ENCODE assay signal across 10 mouse cellular contexts in genomic region chr5:75076326-75077050, GRCm38 (mm10). TPM values are rescaled to one million over a fixed set of nuclear protein-coding genes. Genes with fewer than 3 reads are reported as not detected.
DNase-seq lines count a peak whose midpoint lies in the region; ATAC-seq and TF ChIP-seq lines count a peak whose summit lies in the region.
"Had no signal": no experiment of that assay in that cellular context is flagged by ENCODE, and none has a peak within 500 bp of the region (broad histone marks: within the 10 kb centered on the region; RNA-seq: fewer than 3 reads in every experiment).

No protein-coding gene starts in this region.

- peaks cover 100% of the 10 kb centered on the region for H3K27me3 ChIP-seq in kidney, embryonic 15.5 days
- H3K27me3 ChIP-seq in forebrain, embryonic 14.5 days (replicated peaks; ENCODE audit: control insufficient read depth, insufficient read depth, low read length) = peaks cover 89% of the 10 kb centered on the region
- H3K27me3 ChIP-seq in midbrain, embryonic 10.5 days (ENCODE audit: low read depth, poor library complexity, severe bottlenecking) = peaks cover 100% of the 10 kb centered on the region
- peaks cover 39% of the 10 kb centered on the region for H3K27me3 ChIP-seq in stomach, postnatal 0 days (ENCODE audit: control insufficient read depth, insufficient read depth, low read length)

- H3K36me3 ChIP-seq in kidney, embryonic 15.5 days = no peaks in the 10 kb centered on the region
- H3K36me3 ChIP-seq in forebrain, embryonic 14.5 days (ENCODE audit: control insufficient read depth, insufficient read depth, low read length) = no peaks in the 10 kb centered on the region
- H3K36me3 ChIP-seq in midbrain, embryonic 10.5 days = no peaks in the 10 kb centered on the region
- H3K36me3 ChIP-seq in stomach, postnatal 0 days (ENCODE audit: control insufficient read depth, insufficient read depth, low read length) = no peaks in the 10 kb centered on the region

- TF ChIP-seq CTCF in stomach, postnatal 0 days (IDR thresholded peaks at IDR 0.05; ENCODE audit: low read depth) = no peak

- H3K27ac ChIP-seq in kidney, embryonic 15.5 days = no peak overlapping the region
- H3K27ac ChIP-seq in forebrain, embryonic 14.5 days (ENCODE audit: low read depth, low read length) = no peak overlapping the region
- peak overlapping the region; percentile 49; the same call in 1 of the 2 replicates for H3K27ac ChIP-seq in midbrain, embryonic 10.5 days (replicated peaks)
- H3K27ac ChIP-seq in stomach, postnatal 0 days (replicated peaks) = no peak overlapping the region

- H3K9ac ChIP-seq in kidney, embryonic 15.5 days = no peak overlapping the region
- peak overlapping the region; percentile 65 for H3K9ac ChIP-seq in forebrain, embryonic 14.5 days (ENCODE audit: low read length)
- H3K9ac ChIP-seq in stomach, postnatal 0 days (ENCODE audit: low read length) = no peak overlapping the region

- 1% methylated on average over 17 of the region's 17 CpGs for WGBS in kidney, embryonic 15.5 days
- 1% methylated on average over 17 of the region's 17 CpGs for WGBS in forebrain, embryonic 14.5 days
- under 1% methylated on average over 17 of the region's 17 CpGs for WGBS in midbrain, embryonic 10.5 days
- 2% methylated on average over 17 of the region's 17 CpGs for WGBS in stomach, postnatal 0 days

- 0 out of 2 replicates have a peak overlapping the region, but pooled peaks have one; percentile 45 for H3K4me2 ChIP-seq in kidney, embryonic 15.5 days
- peak overlapping the region; percentile 53 for H3K4me2 ChIP-seq in forebrain, embryonic 14.5 days (ENCODE audit: low read length)
- H3K4me2 ChIP-seq in stomach, postnatal 0 days (replicated peaks; ENCODE audit: low read depth) = no peak overlapping the region

- TF ChIP-seq EP300 in stomach, postnatal 0 days (optimal IDR thresholded peaks at IDR 0.05) = no peak

- no peaks in the 10 kb centered on the region for H3K9me3 ChIP-seq in kidney, embryonic 15.5 days (replicated peaks)
- no peaks in the 10 kb centered on the region for H3K9me3 ChIP-seq in forebrain, embryonic 14.5 days (replicated peaks; ENCODE audit: control insufficient read depth, low read length)
- H3K9me3 ChIP-seq in midbrain, embryonic 10.5 days (replicated peaks) = no peaks in the 10 kb centered on the region
- no peaks in the 10 kb centered on the region for H3K9me3 ChIP-seq in stomach, postnatal 0 days (ENCODE audit: control insufficient read depth, low read length)

- ATAC-seq in kidney, embryonic 15.5 days (replicated peaks; ENCODE audit: low FRiP score) = no peak
- no peak for ATAC-seq in forebrain, embryonic 14.5 days
- no peak for ATAC-seq in stomach, postnatal 0 days (ENCODE audit: low FRiP score, low TSS enrichment)

- H3K4me3 ChIP-seq in kidney, embryonic 15.5 days (replicated peaks) = peak overlapping the region; percentile 24
- peak overlapping the region; percentile 41 for H3K4me3 ChIP-seq in forebrain, embryonic 14.5 days (ENCODE audit: low read depth, low read length)
- H3K4me3 ChIP-seq in midbrain, embryonic 10.5 days = peak overlapping the region; percentile 46
- peak overlapping the region; percentile 15; the same call in 1 of the 2 replicates for H3K4me3 ChIP-seq in stomach, postnatal 0 days (ENCODE audit: low read depth, low read length)

- H3K4me1 ChIP-seq in kidney, embryonic 15.5 days = peaks cover 12% of the 10 kb centered on the region
- no peaks in the 10 kb centered on the region for H3K4me1 ChIP-seq in forebrain, embryonic 14.5 days (ENCODE audit: control insufficient read depth, insufficient read depth, low read length)
- H3K4me1 ChIP-seq in midbrain, embryonic 10.5 days = peaks cover 37% of the 10 kb centered on the region
- no peaks in the 10 kb centered on the region for H3K4me1 ChIP-seq in stomach, postnatal 0 days (replicated peaks; ENCODE audit: control insufficient read depth, insufficient read depth)

- no peak for DNase-seq in kidney, adult 9 months
- no peak for DNase-seq in forebrain, embryonic 14.5 days (ENCODE audit: low spot score)
- DNase-seq in midbrain, embryonic 10.5 days (ENCODE audit: low spot score) = peak; percentile 46
- no peak for DNase-seq in stomach, postnatal 0 days (ENCODE audit: low spot score)
- DNase-seq in spleen, adult 12 weeks (ENCODE audit: low spot score) = no peak
- DNase-seq in left cerebral cortex, adult 11 months (ENCODE audit: low spot score) = no peak
- DNase-seq in kidney, postnatal 10 days = no peak
- DNase-seq: lung, postnatal 14 days had no signal

RNA-seq across cellular contexts. Expression of gene Gsx2, which starts 1.1 kb away (rescaled TPM):
- polyA plus RNA-seq in kidney, embryonic 15.5 days (2015; fragmentation: Nextera tagmentation; extraction: Ambion mirVana) = not detected in 2 replicates
- 5.6 and 7.4 TPM in 2 replicates for polyA plus RNA-seq in forebrain, embryonic 14.5 days (2014; fragmentation: Nextera tagmentation; extraction: Ambion mirVana)
- polyA plus RNA-seq in midbrain, embryonic 10.5 days (2016; fragmentation: Nextera tagmentation; extraction: Ambion mirVana) = 2.5 and 3.4 TPM in 2 replicates
- not detected in 2 replicates for polyA plus RNA-seq in stomach, postnatal 0 days (2015; fragmentation: Nextera tagmentation; extraction: Ambion mirVana)
- polyA plus RNA-seq: gonadal fat pad, adult 2 months had no signal

RNA-seq across cellular contexts. Expression of gene Chic2, which starts 31.9 kb away (rescaled TPM):
- polyA plus RNA-seq in kidney, embryonic 15.5 days (2015; fragmentation: Nextera tagmentation; extraction: Ambion mirVana) = 27.1 and 28.8 TPM in 2 replicates
- polyA plus RNA-seq in forebrain, embryonic 14.5 days (2014; fragmentation: Nextera tagmentation; extraction: Ambion mirVana) = 40.6 and 48.0 TPM in 2 replicates
- 26.8 and 28.5 TPM in 2 replicates for polyA plus RNA-seq in midbrain, embryonic 10.5 days (2016; fragmentation: Nextera tagmentation; extraction: Ambion mirVana)
- 42.2 and 43.2 TPM in 2 replicates for polyA plus RNA-seq in stomach, postnatal 0 days (2015; fragmentation: Nextera tagmentation; extraction: Ambion mirVana)
